Mouse (Mus musculus): Measurements from ENCODE around the gene Gm20388.

DNA sequence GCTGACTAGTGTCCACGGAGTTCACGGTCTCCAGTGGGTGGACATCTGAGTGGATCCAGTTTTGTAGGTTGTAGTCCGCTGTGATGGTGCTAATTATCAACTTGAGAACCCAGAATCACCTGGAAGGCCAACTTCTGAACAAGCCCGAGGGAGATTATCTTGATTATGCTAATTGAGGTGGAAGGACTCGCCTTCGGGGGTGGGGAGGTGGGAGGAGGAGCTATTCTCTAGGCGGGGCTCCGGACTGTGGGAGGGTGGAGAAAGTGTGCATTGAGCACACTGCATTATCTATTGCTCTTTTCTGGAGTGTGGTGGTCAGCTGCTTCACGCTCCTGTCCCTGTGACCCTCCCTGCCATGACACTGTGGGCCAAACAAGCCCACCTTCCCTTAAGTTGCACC, 2961.0 kb downstream of the Gm20388 start:
- TF ChIP-seq CTCF (IDR thresholded peaks at IDR 0.05; ENCODE audit: low read depth) (no peak), EP300 (IDR thresholded peaks at IDR 0.05; ENCODE audit: low read depth) (no peak)
